Mouse (Mus musculus): ENCODE data around the gene Trim63.
A peak's percentile ranks its signal among the peaks of the same experiment; 100 is the strongest.

Trim63 gene

DNA sequence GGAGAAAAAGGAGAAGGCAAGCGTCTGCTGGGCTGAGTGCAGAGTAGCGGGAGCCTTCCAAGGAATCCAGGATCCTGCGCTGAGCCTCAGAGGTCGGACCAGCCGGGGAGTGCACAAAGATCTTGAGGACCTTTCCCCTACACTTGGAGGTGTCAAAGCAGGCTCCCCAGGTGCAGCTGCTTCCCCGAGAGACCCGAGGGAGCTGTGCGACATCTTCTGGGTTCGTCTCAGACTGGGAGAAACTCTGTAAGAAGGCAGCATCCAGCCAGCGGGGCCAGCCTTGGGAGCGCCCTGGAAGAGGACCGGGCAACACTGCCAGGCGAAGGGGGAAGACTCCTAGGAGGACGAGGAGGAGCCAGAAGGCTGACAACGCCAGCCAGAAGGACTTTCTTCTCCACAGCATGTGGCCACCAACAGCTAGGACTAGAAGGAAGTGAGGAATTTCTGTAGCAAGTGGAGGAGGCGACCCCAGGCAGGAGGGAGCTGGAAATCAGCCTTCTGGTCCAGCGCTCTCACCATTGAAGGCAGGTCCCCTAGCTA, 56.5 kb downstream of the Trim63 start:
- DNase-seq: no peak

- DNase-seq: peak; percentile 77 to 84
Measured at GRCm38 (mm10) chr4:134372294-134372747, 57.4 kb downstream of the Trim63 start.

GRCm38 (mm10) chr4:134373295-134373694, 58.4 kb downstream of the Trim63 start:
- DNase-seq: no peak

- DNase-seq: no peak
Measured at GRCm38 (mm10) chr4:134374306-134374705, 59.4 kb downstream of the Trim63 start.

DNA sequence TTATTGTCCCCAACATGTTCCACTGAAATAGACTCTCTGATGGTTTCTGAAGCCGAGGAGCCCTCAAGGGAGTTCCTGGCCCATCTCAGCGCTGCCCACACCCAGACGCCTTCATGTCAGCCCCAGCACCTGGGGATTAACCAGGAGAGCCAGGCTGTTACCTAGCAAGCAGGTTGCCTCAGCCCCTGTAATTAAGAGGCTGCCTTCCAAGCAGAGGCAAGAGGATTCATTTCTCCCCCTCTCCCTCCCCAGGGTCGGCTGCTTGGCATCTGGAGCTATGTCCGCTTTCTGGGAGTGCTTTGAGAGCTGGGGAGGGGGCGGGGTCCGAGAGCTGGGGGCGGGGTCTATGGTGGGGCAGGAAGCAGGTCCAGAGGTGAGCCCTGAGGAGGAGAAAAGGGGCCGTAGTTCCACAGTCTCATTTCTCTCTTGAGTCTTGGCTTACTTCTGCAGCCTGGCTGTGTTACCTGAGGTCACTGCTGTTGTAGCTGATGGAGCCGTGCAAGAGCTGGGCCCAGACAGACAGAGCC, 63.2 kb downstream of the Trim63 start:
- no peak for DNase-seq

All from kidney, adult 8-10 months (tissue).